Mouse (Mus musculus) lung, adult 2 months (tissue): ENCODE measurements around the gene Gp1ba.

Experiments
- CTCF ChIP-seq: fragments of 200-500 bp; IDR thresholded peaks from 2 replicates; pipeline ENCODE4 v1.5.1; 2011; ENCODE audit warnings: mild to moderate bottlenecking, low read length, control low read depth; ENCODE audit not compliant: insufficient read depth
- POLR2A ChIP-seq: fragments of 200-500 bp; IDR thresholded peaks from 2 replicates; pipeline ENCODE4 v1.6.1; 2011; ENCODE audit warnings: low read depth, mild to moderate bottlenecking, control low read depth, low read length, borderline replicate concordance; ENCODE audit errors: extremely low read depth

DNA sequence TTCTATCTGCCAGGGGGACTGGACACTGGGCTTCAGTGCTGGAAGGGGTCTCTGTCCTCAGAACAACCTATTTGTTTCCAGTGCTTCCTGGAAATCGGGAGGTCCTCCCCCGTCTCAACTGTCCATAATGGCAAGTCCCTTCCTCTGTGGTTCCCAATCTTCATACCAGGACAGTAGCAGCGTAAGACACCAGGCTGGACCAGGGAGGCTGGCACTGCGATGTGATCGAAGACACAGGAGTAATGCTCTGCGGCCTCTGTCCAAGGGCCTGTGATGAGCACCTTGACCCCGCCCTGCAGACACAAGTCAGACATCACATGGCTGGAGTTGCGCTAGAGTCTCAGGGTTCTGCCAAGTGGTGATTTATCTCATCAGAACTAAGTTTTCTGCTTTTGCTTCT lies 40.4 kb downstream of the Gp1ba start:
- TF ChIP-seq POLR2A (no peak), CTCF (no peak)
